Mouse (Mus musculus) ES-E14 (cell line): ENCODE data around the gene Pdgfa.

Source experiments
- CHD2 ChIP-seq: IDR thresholded peaks from 2 replicates; pipeline ENCODE4 v1.6.1; 2014; ENCODE audit warnings: mild to moderate bottlenecking, low read depth, low read length, inconsistent platforms
- HCFC1 ChIP-seq: IDR thresholded peaks from 2 replicates; pipeline ENCODE4 v1.6.1; 2012; ENCODE audit warnings: low read length, inconsistent platforms, borderline replicate concordance; ENCODE audit not compliant: insufficient read depth
- MAFK ChIP-seq: IDR thresholded peaks from 2 replicates; pipeline ENCODE4 v1.6.1; 2014; ENCODE audit warnings: mild to moderate bottlenecking, low read depth, low read length, inconsistent platforms; ENCODE audit not compliant: insufficient read depth
- ZC3H11A ChIP-seq: IDR thresholded peaks from 2 replicates; pipeline ENCODE4 v1.6.1; 2012; ENCODE audit warnings: low read depth, mild to moderate bottlenecking, inconsistent platforms, low read length, borderline replicate concordance
- ZNF384 ChIP-seq: IDR thresholded peaks from 2 replicates; pipeline ENCODE4 v1.6.1; 2012; ENCODE audit warnings: low read depth, low read length, inconsistent platforms

DNA sequence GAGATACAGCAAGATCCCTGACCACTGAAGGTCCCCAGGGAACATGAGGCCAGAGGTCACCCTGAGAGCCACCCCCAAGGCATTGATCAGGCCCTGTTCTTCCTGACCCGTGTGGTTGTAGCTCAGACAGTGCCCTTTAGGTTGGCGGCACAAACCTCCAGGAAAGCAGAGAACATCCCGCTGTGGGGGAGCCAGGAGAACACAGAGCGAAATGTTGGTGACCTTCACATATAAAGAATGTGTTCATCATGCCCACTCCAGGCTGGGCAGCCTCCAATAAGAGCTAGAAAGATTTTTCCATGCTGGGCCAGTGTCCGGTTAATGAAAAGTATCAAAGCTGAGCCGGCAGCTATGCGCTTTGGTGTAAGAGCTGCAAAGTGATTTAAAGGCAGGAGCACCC is 43.2 kb downstream of the Pdgfa start:
- TF ChIP-seq ZNF384 (no peak), ZC3H11A (no peak), HCFC1 (no peak), MAFK (no peak), CHD2 (no peak)
